Mouse (Mus musculus) CH12.LX (cell line): ENCODE measurements at regions not wholly inside any gene's neighbourhood (a gene's known extent, or its start where the extent isn't known, plus 50 kb on each side); places are given as distances from the start of the nearest gene placed in this dataset.

Source experiments
- CTCF ChIP-seq, 2 experiments: IDR thresholded peaks in 1 of 2; conservative IDR thresholded peaks in 1 of 2; 2 replicates each; pipeline ENCODE4 v1.5.1; 2011 to 2012; ENCODE audit warnings: low read depth in 2 of 2, low read length in 2 of 2, improper control_type of control experiment in 1 of 2, inconsistent platforms in 1 of 2, mild to moderate bottlenecking in 1 of 2, moderate library complexity in 1 of 2
- JUND ChIP-seq: conservative IDR thresholded peaks from 2 replicates; pipeline ENCODE4 v1.6.1; 2011; ENCODE audit warnings: low read depth, low read length, improper control_type of control experiment
- MAFK ChIP-seq: IDR thresholded peaks from 2 replicates; pipeline ENCODE4 v1.6.1; 2011; ENCODE audit warnings: low read length, improper control_type of control experiment; ENCODE audit not compliant: insufficient replicate concordance
- MEF2A ChIP-seq: IDR thresholded peaks from 2 replicates; pipeline ENCODE4 v1.6.1; 2014; ENCODE audit warnings: low read depth, mild to moderate bottlenecking, inconsistent platforms, low read length, improper control_type of control experiment, borderline replicate concordance
- NRF1 ChIP-seq: IDR thresholded peaks from 2 replicates; pipeline ENCODE4 v1.6.1; 2014; ENCODE audit warnings: low read depth, mild to moderate bottlenecking, inconsistent platforms, low read length, improper control_type of control experiment, moderate library complexity
- POLR2A ChIP-seq: IDR thresholded peaks from 2 replicates; pipeline ENCODE4 v1.6.1; 2011; ENCODE audit warnings: low read depth, mild to moderate bottlenecking, improper control_type of control experiment, low read length
- RCOR1 ChIP-seq: conservative IDR thresholded peaks from 2 replicates; pipeline ENCODE4 v1.6.1; 2012; ENCODE audit warnings: low read depth, mild to moderate bottlenecking, inconsistent platforms, low read length, improper control_type of control experiment
- TCF12 ChIP-seq: IDR thresholded peaks from 2 replicates; pipeline ENCODE4 v1.6.1; 2014; ENCODE audit warnings: low read depth, mild to moderate bottlenecking, inconsistent platforms, low read length, improper control_type of control experiment

DNA sequence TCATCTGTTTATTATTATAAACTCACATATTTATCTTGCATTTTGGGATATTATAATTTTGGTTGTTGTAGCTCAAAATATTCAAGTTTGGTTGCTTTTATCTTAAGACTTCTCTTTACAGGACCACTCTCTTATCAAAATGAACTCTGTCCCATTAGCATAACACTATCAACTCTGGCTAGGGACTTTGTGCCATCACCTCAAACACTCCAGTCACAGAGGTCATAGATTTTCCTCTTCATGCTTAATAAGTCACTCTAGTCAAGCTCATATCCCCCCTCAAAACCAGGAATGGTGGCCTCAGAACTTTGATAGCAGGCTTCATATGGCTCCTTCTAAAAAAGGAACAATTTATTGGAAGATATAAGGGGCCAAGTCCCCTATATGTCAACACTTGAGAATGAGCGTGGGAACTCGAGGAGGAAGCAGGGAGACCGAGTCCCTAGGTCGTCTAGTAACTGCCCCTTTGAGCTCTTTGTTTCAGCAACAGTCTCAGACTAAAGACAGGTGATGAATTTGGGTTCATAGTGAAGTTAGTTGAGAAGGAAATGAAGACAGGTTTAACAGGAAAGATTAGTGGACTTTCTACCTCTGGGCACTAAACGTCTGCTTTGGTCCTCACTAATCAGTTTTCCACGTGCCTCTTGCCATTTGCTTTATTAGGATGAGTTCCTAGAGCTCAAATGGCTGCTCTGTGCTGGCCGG lies 565.4 kb upstream of the Pkn2 start:
- TF ChIP-seq JUND (no peak), POLR2A (no peak), MEF2A (no peak), NRF1 (no peak), RCOR1 (no peak), CTCF (conservative IDR thresholded peaks at IDR 0.05 in 1 of 2, IDR thresholded peaks at IDR 0.05 in 1 of 2; ENCODE audit: low read depth in 2 of 2, low read length in 2 of 2) (no peak), TCF12 (no peak), MAFK (no peak)
